Mouse (Mus musculus) thymus, postnatal 10 days (tissue): ENCODE measurements at regions not wholly inside any gene's neighbourhood (a gene's known extent, or its start where the extent isn't known, plus 50 kb on each side); places are given as distances from the start of the nearest gene placed in this dataset.
A peak's percentile ranks its signal among the peaks of the same experiment; 100 is the strongest.

Experiments
- DNase-seq, 2 experiments: peaks; one replicate each; pipeline ENCODE4 v3.0.0; 2021; ENCODE audit warnings: low spot score in 2 of 2

DNA sequence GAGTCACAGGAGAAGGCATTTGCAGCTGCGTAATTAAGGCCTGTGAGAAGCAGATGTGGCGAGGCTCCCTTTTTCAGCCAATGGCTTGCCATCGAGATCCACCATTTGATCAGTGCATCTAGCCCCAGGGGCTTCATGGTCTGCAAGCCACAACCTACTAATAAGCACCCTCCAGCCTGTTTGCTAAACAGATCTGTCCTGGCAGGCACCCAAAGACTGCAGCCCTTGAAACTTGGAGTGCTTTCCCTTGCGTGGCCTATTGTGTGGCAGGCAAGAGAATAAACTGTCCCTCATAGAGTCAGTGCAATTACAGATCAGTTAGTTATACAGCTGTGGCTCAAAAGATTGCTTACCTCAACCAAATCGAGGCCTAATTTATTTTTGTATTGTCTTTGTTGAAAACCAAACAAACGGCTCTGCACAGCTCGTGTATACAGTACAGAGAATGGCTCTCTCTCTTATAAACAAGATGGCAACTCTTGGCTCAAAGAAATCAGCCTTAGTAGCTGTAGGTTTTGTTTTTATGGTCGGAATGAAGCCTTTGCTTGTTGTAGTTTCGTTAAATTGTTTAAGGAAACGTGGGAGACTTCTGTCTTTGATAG lies 195.9 kb upstream of the Satb2 start:
- DNase-seq = no peak

GRCm38 (mm10) chr1:57188796-57189319 lies 188.6 kb upstream of the 1700066M21Rik start:
- no peak for DNase-seq

GRCm38 (mm10) chr1:57201274-57201673 lies 176.1 kb upstream of the 1700066M21Rik start:
- DNase-seq = no peak

- DNase-seq = no peak
Observed at GRCm38 (mm10) chr1:57204331-57204730, 173.1 kb upstream of the 1700066M21Rik start.

GRCm38 (mm10) chr1:57205198-57205987 lies 172.0 kb upstream of the 1700066M21Rik start:
- DNase-seq = peak in 1 of 2 experiments; percentile 34

DNA sequence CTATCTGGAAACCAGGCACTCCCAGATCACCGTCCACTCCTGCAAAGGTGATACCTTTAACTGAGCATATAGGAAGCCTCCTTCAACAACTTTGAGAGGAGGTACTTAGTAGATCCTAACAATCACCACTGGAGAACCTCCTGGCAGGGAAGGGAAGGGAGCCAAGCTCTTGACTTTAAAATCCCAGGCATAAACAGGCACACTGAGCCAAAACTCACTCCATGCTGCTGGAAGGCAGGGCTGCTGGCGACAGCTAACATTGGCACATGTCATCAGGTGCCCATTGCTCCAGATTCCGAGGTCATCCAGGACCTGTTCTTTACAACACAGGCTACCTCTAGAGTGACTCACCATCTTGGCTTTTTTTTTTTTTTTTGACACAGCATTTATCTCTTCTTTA lies 170.9 kb upstream of the 1700066M21Rik start:
- DNase-seq = no peak

DNA sequence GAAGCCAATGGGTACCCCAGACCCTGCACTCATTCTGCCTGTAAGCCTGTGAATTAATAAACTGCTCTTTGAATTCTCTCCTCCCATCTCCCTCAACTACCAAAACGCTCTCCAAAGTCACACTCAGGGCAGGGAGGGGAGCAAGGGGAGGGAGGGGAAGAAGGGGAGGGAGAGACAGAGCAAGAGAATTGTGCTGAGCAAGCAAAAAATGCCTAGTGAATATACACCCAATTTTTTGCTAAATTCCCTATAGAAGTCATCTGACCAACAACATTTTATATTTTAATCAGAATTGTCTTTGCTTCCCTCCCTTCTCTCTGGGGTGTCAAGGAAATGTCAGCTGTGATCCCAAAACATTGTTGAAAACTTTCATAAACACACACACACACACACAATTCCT lies 170.5 kb upstream of the 1700066M21Rik start:
- no peak for DNase-seq

- DNase-seq = no peak
Observed at GRCm38 (mm10) chr1:57208415-57208814, 169.0 kb upstream of the 1700066M21Rik start.

DNA sequence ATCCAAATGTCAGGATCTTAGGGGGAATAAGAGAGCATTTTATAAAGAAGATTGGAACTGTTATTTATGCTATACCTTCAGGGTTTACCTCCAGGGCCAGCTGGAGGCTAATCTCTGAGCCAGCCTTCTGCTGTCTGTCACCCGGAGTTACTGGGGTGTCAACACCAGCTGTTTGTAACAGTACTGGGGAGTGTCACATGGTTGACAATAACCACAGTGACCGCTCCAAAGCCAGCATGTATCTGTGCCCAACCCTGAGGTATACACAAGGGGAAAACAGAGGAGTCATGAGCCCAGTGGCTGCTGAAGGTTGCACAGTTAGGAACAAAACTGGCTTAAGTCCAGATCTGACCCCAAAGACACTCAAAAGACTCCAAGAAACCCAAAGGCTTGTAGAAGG lies 168.1 kb upstream of the 1700066M21Rik start:
- no peak for DNase-seq

- no peak for DNase-seq
Observed at GRCm38 (mm10) chr1:57211046-57211445, 166.4 kb upstream of the 1700066M21Rik start.

DNA sequence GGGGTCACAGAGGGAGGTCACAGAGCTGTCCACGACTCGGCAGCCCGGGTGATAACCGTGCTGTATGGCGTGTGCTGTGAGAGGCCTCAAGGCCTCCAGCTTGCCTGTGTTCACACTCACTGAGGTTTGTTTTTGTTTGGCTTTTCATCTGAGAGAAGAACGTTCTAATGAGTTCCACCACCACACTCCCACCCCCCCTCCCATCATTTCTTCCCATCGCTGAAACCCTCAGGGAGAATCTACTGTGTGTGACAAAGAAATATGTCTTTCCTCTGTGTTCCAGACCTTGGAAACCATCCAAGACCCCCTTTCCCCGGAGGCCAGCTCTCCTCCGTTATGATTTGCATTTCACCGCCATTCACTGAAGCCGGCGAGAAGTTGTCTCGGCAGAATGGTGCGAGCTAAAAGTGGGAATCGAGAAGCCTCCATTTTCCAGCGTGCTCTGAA lies 164.0 kb upstream of the 1700066M21Rik start:
- DNase-seq = no peak

DNA sequence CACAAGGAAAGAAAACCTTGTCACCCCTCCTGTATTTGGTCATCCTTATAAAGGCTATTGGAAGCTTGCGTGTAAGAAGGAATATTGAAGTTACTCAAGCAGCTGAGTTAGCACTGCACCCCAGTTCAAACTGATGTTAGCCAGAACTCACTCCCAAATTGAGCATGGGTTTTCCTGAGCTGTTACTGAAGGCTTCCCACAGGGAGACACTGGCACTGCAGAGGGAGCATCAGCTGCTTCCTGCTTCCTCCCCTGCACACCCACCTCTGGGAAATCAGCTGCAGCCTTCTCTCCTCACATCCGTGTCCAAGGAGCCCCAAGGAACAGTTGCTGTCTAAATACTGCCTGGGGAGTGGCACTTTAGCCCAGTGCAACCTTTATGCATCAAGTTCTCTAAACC lies 163.2 kb upstream of the 1700066M21Rik start:
- no peak for DNase-seq

DNA sequence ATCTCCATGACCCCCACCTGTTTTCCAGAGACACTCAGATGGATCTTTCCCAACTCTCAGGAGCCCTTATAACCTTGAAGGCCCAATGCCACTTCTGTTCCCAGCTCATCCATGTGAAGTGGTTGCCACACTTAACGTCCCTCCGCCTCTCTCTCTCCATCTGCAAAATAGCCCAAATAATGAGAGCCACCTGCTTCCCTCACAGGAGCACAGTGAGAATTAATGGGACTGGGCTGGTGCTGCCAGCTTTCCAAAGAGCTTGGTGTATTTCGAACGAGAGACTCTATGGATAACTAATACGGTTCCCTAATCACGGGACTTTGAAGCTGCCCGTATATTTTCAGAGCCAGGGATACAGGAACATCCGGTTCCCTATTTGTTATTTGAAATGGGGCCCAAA lies 159.8 kb upstream of the 1700066M21Rik start:
- DNase-seq = no peak

- DNase-seq = no peak
Observed at GRCm38 (mm10) chr1:57218127-57218526, 159.3 kb upstream of the 1700066M21Rik start.

- no peak for DNase-seq
Observed at GRCm38 (mm10) chr1:57218616-57219015, 158.8 kb upstream of the 1700066M21Rik start.

DNA sequence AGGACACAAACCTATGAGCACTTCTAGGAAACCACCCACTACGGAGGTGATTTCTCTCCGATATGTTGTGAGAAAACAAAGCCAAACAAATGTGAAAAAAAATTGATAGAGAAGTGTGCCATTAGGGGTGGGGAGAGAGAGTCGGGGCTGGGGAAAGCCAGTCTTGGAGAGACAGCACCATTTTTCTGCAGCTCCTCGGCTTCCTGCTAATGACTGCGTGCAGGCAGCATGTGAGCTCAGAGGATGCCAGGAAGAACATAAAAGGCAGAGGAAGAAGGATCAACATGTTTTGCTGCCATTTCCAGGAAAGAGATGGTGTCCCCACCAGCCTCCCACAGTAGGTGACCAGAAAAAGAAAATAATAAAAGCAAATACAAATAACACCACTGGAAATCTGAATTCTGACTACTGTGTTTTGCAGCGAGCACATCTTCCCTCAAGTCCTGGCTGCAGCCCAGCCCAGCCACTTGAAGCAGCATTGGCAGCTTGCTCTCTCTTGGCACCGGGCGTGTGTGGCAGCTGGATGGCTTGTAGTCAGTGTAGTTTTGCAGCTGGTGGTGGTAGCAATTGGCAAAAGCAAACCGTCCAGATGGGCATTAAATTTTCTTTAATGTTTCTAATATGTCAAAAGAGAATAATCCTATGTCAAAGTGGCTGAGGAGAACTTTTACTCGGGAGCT lies 152.9 kb upstream of the 1700066M21Rik start:
- no peak for DNase-seq

DNA sequence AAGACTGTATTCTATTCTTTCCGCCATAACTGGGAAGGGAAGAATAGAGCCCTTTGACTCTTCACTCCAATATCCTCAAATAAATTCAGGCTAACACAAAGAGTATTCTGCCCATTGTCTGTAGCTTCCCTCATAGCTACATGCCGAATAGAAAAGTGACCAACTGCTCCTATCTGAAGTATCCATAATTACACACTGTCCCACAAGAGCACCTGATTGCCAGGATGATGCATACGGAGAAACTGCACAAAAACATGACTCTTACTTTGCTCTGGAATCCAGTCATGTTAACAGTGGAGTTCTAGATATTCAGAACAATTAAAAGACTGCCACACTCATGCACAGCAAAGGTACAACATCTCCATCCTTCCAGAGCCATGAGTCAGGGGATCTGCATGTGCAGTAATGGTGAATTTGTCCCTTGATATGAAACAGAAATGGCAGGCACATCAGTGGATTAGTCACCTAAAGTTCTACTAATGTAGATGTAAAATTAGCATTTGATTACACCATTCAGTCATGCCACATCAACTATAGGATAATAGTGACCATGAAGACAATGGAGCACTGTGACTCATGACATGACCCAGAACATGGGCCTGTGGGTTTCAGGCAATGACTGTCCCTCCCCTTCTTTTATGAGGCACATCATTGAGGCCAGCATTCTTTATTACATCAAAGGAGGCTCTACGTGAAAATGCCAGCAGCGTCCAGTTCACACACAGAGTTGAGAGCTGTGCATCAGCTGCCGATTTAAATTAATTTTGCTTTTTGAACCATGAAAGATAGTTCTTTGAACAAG lies 133.6 kb upstream of the 1700066M21Rik start:
- no peak for DNase-seq

GRCm38 (mm10) chr1:57259626-57260025 lies 117.8 kb upstream of the 1700066M21Rik start:
- no peak for DNase-seq

GRCm38 (mm10) chr1:57265012-57265760 lies 112.2 kb upstream of the 1700066M21Rik start:
- DNase-seq = no peak

GRCm38 (mm10) chr1:57266695-57267094 lies 110.7 kb upstream of the 1700066M21Rik start:
- DNase-seq = no peak

DNA sequence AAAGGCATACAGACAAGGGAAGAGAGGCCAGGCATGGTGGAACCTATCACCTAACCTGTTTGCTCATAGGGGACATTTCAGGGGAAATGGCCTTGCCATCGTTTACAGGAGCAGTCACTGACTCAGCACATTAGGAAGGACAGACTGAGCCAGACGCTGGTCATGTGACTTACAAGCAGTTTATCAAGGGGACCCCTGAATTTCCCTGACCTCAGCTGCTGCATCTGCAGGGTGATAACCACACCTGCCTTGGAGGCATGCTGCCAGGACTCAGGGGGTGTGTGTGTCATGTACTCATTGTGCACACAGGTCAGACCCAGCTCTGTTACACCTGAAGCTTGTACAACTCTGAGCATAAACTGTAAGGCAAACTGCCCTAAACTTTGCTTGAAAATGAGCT lies 109.6 kb upstream of the 1700066M21Rik start:
- DNase-seq = no peak
